Mouse (Mus musculus) right cerebral cortex, adult 2 months (tissue): ENCODE results near the gene Sept12.

ENCODE experiments used
- DNase-seq, 2 experiments: peaks; one replicate each; pipeline ENCODE4 v3.0.0; 2021 to 2022; ENCODE audit warnings: low spot score in 2 of 2

The Sept12 gene

GRCm38 (mm10) chr16:4974521-4974920 is 23.1 kb downstream of the Sept12 start:
- no peak for DNase-seq

DNA sequence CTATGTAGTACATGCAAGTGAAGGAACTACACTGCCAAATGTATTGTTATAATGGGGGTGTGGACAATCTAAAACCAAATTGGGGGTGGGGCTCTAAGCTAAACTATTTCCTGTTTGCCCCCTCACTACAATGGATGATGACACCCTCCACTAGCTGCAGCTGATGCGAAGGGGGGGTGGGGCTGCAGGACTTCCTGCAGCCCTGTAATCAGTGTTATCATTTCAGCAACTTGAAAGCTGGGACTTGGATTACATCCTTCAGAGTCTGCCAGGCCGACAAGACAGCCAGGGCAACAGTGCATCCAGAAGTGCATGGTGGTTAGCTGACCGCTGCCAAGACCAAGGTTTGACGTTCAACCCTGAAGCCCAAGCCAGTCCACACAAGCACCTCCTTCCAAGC is 26.0 kb downstream of the Sept12 start:
- DNase-seq, result no peak

DNA sequence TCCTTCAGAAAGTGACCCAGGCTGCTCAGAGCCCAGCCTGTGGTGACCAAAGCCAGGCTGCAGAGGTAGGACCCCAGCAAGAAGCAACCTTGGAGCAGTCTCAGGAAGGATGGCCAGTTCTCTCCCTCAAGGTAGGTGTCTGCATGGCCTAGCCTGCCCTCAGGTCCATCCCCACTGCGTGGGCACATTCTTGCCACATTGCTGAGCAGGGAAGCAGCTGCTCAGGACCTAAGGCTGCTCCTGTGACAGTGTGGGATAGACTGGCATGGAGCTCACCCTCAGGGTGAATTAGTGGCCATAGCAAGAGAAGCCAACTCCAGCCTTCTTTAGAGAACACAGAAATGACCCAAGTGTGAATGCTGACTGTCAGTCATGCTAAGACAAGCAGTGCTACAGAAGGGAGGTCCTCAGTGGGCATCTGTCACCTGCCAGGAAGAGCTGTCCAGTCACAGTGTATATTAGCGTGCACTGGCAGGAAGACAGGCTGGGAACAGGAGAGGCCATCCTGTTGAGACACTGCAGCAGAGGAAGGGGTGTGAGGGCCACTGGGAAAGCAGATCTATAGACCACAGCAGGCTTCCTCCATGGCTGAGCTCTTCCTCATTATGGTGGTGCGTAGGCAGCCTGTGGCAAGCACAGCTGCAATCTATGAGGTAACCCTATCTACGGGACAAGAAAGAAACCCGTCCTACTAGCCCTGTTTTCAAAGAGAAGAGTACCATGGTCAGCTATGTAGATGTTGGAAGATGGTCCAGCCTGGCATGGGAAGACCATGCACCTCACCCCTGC is 28.4 kb downstream of the Sept12 start:
- no peak for DNase-seq

DNA sequence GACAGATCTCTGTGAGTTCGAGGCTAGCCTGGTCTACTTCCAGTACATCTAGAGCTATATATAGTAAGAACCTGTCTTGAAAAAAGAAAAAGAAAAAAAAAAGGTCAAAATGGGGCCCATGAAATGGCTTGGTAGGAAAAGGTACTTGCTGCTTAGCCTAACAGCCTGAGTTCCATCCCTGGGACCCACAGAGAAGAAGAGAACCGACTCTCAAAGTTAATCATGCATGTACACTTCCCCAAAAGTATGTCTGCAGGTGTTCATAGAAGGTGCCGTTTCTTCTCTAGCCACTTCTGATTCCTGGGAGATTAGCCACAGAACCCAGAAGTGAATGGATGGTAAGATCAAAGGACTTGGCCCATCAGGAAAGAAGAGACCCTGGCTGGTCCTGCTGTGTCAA is 29.2 kb downstream of the Sept12 start:
- DNase-seq, result no peak

GRCm38 (mm10) chr16:4965392-4966129 is 32.1 kb downstream of the Sept12 start:
- no peak for DNase-seq

- DNase-seq, result no peak
Measured at GRCm38 (mm10) chr16:4964731-4965391, 32.8 kb downstream of the Sept12 start.

DNA sequence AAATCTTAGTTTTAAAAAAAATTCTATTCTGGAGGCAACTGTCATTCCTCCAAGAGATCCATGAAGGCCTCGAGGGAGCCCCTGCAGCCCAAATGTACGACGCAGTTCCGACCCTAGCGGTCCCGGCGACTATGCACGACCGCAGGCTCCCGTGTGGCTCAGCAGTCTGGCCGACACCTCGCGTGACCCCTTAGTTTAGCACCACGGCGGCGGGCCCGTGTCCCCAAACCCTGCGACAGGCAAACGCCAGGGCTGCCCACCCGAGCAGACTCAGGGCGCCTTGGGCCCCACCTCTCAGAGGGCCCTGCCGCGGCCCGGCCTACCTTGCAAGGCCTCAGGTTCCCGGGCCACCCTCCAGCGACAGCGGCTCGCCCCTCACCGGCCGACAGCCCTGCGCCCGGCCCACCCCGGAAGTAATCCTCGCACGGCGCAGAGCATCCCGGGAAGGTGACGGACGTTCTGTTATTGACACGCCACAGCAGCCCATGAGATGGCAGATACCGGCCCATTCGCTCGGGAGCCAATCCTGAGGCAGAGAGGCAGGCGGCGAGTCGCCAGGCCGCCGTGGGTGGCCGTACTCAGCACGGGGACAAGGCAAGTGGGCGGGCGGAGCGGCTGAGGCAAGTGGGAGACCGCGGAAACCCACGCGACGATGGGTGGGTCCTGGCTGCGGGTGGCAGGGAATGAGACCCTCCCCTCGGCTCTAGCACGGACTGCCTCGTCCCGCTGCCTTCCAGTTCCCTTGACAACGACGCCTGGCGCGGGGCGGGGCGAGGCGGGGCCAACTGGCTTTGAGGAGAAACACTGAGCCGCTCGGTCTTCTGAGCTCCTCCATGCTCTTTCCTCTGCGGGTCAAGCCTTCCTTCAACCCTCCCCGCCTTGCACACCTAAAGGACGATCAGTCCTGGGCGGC is 33.6 kb downstream of the Sept12 start, which contains the start of gene Anks3:
TSS of gene Anks3 (minus strand) at position 409 of the 913 bp plus-strand sequence.
- peak; percentile 99 for DNase-seq

DNA sequence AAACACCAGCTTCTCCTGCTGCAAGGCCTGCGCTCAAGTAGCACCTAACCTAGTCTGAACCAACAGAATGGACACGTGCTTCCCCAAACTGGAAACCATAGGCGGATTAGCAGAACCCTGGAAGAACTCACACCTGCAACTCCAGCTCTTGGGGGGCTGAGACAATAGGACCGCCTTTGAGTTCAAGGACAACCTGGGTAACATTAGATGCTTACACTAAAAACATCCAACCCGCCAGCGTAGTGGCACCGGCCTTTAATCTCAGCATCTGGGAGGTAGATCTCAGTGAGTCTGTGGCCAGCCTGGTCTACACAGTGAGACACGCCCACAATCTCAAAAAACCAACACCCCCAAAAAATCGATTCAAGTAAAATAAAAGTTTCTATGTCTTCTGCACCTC is 34.3 kb downstream of the Sept12 start:
- no peak for DNase-seq

GRCm38 (mm10) chr16:4960260-4960659 is 37.4 kb downstream of the Sept12 start:
- DNase-seq, result no peak

DNA sequence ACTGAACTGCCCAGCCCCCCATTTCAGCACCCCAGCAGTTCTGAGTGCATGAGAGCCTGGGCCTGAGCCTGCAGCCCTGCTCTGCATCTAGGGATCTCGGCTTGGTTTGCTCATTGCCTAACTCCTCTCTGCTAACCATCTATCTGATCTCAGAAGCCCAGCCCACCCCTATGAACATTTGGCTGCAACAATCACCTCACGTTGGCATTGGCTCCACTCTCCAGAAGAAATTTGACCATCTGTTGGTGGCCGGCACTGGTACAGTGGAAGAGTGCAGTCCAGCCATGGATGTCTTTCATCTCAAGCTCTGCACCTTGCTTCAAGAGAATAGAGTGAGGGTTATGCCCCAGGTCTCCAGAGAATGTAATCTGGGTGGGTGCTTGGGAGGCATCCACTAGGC is 40.2 kb downstream of the Sept12 start:
- no peak for DNase-seq

DNA sequence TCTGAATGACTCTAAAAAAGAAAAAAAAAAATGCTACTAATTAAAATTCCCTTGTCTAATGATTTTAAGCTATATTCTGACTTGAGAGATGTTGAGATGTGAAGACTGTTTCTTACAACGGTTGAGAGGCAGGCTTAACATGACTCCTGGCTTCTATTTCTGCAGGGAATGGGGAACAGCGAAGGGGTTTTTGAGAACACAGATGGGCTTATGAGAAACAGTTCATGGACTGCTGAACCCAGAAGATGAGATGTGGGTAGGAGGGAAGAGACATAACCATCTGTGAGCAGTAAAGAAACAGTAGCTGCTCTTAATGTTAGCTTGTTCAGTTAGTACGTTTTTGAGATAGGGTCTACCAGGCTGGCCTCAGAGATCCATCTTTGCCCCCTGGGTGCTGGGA is 41.0 kb downstream of the Sept12 start:
- DNase-seq, result no peak

- DNase-seq, result no peak
Measured at GRCm38 (mm10) chr16:4947378-4947777, 50.3 kb downstream of the Sept12 start.

GRCm38 (mm10) chr16:4946155-4946554 is 51.5 kb downstream of the Sept12 start:
- no peak for DNase-seq

GRCm38 (mm10) chr16:4945415-4945814 is 52.2 kb downstream of the Sept12 start:
- DNase-seq, result no peak

DNA sequence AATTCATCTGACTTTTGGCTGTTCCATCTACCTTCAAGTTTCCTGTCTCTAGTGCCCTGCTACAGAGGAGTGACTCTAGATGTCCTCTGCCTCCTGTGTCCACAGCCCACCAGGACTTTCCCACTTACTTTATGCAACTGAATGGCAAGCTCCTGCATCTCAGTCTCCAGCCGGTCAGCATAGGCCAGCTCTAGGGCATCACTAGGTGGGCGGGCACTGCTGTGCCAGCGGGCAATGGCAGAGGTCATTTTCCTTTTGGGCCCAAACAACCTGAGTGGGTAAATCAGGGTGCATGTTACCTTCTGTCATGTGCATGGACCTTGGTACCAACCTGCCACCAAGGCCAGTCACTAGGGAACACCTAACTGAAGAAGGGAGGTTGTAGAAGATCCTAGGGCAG is 54.2 kb downstream of the Sept12 start:
- no peak for DNase-seq

DNA sequence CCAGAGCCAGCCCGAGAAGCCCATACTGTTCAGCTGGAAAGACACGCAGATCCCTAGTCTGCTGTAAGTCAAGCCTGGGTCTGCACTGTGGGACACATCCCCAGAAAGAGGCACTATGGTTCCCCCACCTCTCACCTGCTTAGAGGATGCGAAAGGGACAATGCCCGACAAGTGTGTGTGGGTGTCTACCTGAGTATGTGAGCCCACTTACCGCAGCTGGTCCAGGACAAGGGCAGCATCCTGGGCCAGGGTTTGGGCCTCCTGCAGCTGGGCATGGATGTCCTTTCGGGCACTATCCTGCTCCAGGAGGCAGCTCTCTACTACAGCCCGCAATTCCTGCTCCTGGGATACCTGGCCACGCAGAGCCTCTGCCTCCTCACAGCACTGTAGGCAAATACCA is 54.8 kb downstream of the Sept12 start:
- DNase-seq, result no peak

DNA sequence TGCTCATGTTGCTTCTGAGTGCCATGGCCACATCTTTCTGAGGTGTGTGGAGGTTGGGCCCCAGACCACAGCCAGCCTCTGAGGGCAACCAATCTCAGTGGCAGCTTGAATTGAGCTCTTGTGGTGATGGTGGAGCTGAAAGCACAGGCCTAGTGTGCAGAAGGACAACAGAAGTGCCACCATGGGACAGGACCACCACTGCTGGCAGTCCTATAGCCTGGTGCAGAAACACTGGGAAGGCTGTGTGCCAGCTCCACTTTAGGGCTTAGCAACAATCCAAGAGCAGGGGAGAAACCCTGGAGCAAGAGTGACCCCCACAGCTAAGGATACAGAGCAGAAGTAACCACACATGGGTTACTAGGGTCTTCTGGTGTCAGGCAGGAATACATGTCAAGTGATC is 56.6 kb downstream of the Sept12 start:
- DNase-seq, result no peak

GRCm38 (mm10) chr16:4940311-4940850 is 57.3 kb downstream of the Sept12 start:
- no peak for DNase-seq

DNA sequence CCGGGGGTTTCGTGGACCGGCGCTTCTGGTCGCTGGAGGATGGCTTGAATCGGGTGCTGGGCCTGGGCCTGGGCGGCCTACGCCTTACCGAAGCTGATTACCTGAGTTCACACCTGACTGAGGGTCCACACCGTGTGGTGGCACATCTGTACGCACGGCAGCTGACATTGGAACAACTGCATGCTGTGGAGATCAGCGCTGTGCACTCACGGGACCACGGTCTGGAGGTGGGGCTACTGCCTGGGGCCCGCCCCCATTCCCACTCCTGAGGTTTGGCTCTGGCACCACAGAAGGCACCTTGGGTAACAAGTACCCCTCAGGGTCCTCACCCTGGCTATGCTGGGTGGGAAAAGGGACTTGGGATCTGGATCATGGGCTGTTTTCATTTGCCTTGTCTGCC is 58.2 kb downstream of the Sept12 start:
- DNase-seq, result peak in 1 of 2 experiments; percentile 49

GRCm38 (mm10) chr16:4938989-4939388 is 58.7 kb downstream of the Sept12 start:
- peak; percentile 97 for DNase-seq

- DNase-seq, result no peak
Measured at GRCm38 (mm10) chr16:4938461-4938860, 59.2 kb downstream of the Sept12 start, which contains the start of gene Nudt16l1. Nudt16l1 (plus strand) TSS chr16:4938761.
